Mouse (Mus musculus) olfactory bulb, adult 2 months (tissue): ENCODE data around the gene Clstn1. TPM values are rescaled to one million over a fixed set of nuclear protein-coding genes. Genes with fewer than 3 reads are reported as not detected.

Experiments
- H3K27ac ChIP-seq: fragments of 200-500 bp; 2 replicates; pipeline ENCODE4 v1.5.1; 2012; ENCODE audit warnings: low read depth, low read length; ENCODE audit not compliant: insufficient read depth
- H3K4me1 ChIP-seq: fragments of 200-500 bp; 2 replicates; pipeline ENCODE4 v1.6.1; 2012; ENCODE audit warnings: low read length; ENCODE audit not compliant: control insufficient read depth, insufficient read depth
- H3K4me3 ChIP-seq: fragments of 200-500 bp; 2 replicates; pipeline ENCODE4 v1.5.1; 2012; ENCODE audit warnings: mild to moderate bottlenecking, low read depth, low read length, moderate library complexity; ENCODE audit not compliant: insufficient read depth
- CTCF ChIP-seq: fragments of 200-500 bp; IDR thresholded peaks from 2 replicates; pipeline ENCODE4 v1.5.1; 2012; ENCODE audit warnings: low read depth, mild to moderate bottlenecking, low read length, moderate library complexity; ENCODE audit not compliant: insufficient read depth
- POLR2A ChIP-seq: fragments of 200-500 bp; IDR thresholded peaks from 2 replicates; pipeline ENCODE4 v1.6.1; 2012; ENCODE audit warnings: mild to moderate bottlenecking, low read depth, low read length, moderate library complexity; ENCODE audit not compliant: insufficient read depth
- WGBS: fragments of 180-500 bp; shearing (Covaris S2); methylation state at CpG from one replicate; pipeline ENCODE4 v1.1.7; 2018; 5-methylcytosine and 5-hydroxymethylcytosine counted together
- polyA plus RNA-seq: library from polyadenylated mRNA; stranded (reverse); fragments of >200 nt; gene quantifications from 2 replicates; pipeline ENCODE4 v1.2.4, GENCODE M21; 2012; ENCODE audit warnings: low replicate concordance; ENCODE audit not compliant: missing spikeins, insufficient read depth, insufficient read length

The Clstn1 gene
- polyA plus RNA-seq, 1 experiment, result 68.1 TPM

DNA sequence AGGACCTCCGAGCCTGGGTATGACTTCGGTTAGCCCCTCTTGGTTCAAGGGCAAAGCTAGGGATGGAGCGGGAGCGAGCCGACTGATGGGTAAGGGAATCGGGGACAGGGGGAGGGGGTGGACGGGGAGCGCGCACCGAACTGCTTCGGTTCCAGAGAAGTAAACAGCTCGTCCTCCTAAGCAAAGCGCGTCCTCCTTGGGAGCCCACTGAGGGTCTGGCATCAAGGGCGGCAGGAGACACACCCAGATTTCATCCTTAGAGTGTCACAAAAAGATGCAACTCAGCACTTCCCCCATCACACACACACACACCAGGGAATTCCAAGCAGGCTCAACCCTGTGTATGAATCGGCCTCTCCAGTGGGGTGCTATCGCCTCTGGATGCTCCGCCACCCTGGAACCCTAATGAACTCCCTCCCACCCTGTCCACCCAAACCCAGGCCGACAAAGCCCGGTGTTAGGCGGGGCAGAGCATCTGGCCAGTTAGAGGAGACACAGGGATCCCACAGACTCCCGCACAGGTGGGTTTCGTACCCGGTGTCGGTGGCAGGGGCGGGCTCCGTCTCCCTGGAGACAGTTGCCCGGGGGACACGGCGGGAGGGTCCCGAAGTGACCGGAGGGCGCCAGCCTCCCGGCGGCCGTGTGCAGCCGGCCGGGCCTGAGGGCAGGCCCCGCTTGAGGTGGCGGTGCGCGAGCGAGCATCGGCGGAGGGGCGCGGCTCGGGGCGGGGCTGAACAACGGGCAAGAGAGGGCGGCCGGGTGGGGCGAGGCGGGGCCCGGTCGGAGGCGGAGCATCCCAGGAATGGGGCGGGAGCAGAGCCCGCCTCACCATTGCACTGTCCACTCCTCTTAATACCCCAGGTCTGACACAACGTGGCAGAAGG lies 89.4 kb downstream of the Clstn1 start:
- WGBS, result 1% methylated on average over 60 of the region's 60 CpGs
- H3K27ac ChIP-seq, result no peak overlapping the region
- H3K4me1 ChIP-seq, result peaks cover 11% of the 10 kb centered on the region
- TF ChIP-seq CTCF (no peak), POLR2A (0 out of 2 replicates have a peak, but pooled peaks have one; percentile 9)
- peak overlapping the region; percentile 71 for H3K4me3 ChIP-seq

- H3K4me3 ChIP-seq, result no peak overlapping the region
- WGBS, result 59% methylated on average over 1 of the region's 1 CpGs
- H3K4me1 ChIP-seq, result peaks cover 11% of the 10 kb centered on the region
- no peak for TF ChIP-seq POLR2A
- TF ChIP-seq CTCF, result no peak
- H3K27ac ChIP-seq, result no peak overlapping the region
Observed at GRCm38 (mm10) chr4:149678006-149678405, 91.7 kb downstream of the Clstn1 start.

GRCm38 (mm10) chr4:149679056-149679770 lies 92.9 kb downstream of the Clstn1 start:
- 79% methylated on average over 11 of the region's 11 CpGs for WGBS
- TF ChIP-seq CTCF (no peak), POLR2A (no peak)
- H3K4me1 ChIP-seq, result peaks cover 11% of the 10 kb centered on the region
- H3K27ac ChIP-seq, result no peak overlapping the region
- no peak overlapping the region for H3K4me3 ChIP-seq

- no peak overlapping the region for H3K27ac ChIP-seq
- WGBS, result 47% methylated on average over 7 of the region's 7 CpGs
- no peak overlapping the region for H3K4me3 ChIP-seq
- H3K4me1 ChIP-seq, result no peaks in the 10 kb centered on the region
- TF ChIP-seq CTCF (no peak), POLR2A (no peak)
Observed at GRCm38 (mm10) chr4:149683875-149684274, 97.6 kb downstream of the Clstn1 start.

- TF ChIP-seq CTCF, result no peak
- TF ChIP-seq POLR2A, result no peak
- no peaks in the 10 kb centered on the region for H3K4me1 ChIP-seq
- no peak overlapping the region for H3K4me3 ChIP-seq
- 92% methylated on average over 11 of the region's 11 CpGs for WGBS
- no peak overlapping the region for H3K27ac ChIP-seq
Observed at GRCm38 (mm10) chr4:149684841-149685623, 98.8 kb downstream of the Clstn1 start.

- H3K4me3 ChIP-seq, result no peak overlapping the region
- 69% methylated on average over 14 of the region's 14 CpGs for WGBS
- H3K4me1 ChIP-seq, result peaks cover 9% of the 10 kb centered on the region
- no peak for TF ChIP-seq POLR2A
- no peak for TF ChIP-seq CTCF
- H3K27ac ChIP-seq, result no peak overlapping the region
Observed at GRCm38 (mm10) chr4:149688861-149689260, 102.6 kb downstream of the Clstn1 start.

DNA sequence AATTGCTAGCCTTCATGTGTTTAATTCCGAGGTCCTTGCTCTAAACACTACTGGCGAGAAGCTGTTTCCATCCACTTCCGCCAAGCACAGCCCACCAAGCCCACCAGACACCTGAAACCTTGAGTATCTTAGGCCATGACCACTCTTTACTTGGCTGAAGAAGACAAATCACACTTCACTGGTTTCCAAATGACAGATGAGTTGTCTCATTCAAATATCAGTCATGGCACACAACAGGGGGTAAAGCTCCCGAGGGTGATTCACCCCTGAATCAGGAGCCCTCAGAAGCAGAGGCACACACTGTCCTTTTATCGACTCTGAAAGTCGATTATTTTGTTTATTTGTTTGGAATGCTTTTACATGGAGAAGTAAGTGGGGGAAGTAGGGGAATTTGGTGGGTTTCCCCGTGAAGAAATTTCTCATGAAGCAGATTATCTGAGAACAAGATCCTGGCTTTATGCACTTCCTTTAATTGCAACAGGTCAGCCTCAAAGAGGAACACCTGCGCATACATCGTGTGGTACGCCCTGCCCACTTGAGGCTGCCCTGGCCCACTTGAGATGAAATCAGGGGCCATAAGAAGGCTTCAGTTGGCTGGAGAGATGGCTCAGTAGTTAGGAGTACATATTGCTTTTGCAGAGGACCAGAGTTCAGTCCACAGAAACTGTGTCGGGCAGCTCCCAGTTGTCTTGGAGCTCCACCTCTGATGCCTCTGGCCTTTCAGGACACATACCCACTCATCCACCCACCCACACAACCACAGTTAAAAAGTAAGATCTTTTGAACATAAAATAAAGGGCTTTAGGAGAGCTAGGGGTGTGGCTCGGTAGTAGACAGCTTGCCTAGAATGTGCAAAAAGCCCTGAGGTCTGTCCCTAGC lies 103.8 kb downstream of the Clstn1 start:
- TF ChIP-seq POLR2A (no peak), CTCF (no peak)
- H3K27ac ChIP-seq, result no peak overlapping the region
- peaks cover 9% of the 10 kb centered on the region for H3K4me1 ChIP-seq
- WGBS, result 73% methylated on average over 12 of the region's 12 CpGs
- H3K4me3 ChIP-seq, result no peak overlapping the region

DNA sequence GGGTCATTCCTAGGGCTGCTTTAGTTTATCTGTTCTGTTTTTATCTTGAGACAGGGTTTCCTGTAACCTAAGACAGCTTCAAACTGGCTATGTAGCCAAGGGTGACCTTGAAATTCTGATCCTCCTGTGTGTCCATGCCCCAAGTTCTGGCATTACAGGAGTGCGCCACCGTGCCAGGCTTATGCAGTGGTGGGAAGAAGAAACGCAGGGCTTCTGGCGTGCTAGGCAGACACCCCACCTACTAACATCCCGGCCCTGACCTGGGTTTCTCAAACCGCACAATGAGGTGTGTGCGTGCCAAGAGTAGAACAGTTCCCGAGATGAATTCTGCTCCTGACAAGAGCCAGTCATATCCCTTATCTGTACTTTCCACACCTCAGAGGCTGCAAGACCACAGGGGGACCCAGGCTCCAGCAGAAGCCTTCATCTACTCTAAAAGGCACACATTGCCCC lies 104.6 kb downstream of the Clstn1 start:
- TF ChIP-seq CTCF, result no peak
- no peak for TF ChIP-seq POLR2A
- 90% methylated on average over 8 of the region's 8 CpGs for WGBS
- H3K4me3 ChIP-seq, result no peak overlapping the region
- H3K27ac ChIP-seq, result no peak overlapping the region
- H3K4me1 ChIP-seq, result peaks cover 9% of the 10 kb centered on the region
